Mouse (Mus musculus) lung, embryonic 14.5 days (tissue): ENCODE results near the gene Cldn10. TPM values are rescaled to one million over a fixed set of nuclear protein-coding genes. Genes with fewer than 3 reads are reported as not detected.
"Not testable (repeated sequence)": the region's sequence is repeated elsewhere in the genome, so short reads cannot be mapped to it uniquely, and the experiment has no call there.

Experiments
- ATAC-seq: fragments of 200-750 bp; cut with Nextera tagmentation; 2 replicates; pipeline ENCODE4 v1.8.0; 2017; ENCODE audit warnings: mild to moderate bottlenecking, moderate TSS enrichment, moderate library complexity; ENCODE audit not compliant: insufficient read depth
- DNase-seq: peaks from one replicate; pipeline ENCODE4 v3.0.0-alpha.2; 2015
- H3K27ac ChIP-seq: fragments of 300-500 bp; sonication (generic); 2 replicates; pipeline ENCODE4 v1.5.1; 2014; ENCODE audit warnings: low read depth, mild to moderate bottlenecking, moderate library complexity
- H3K27me3 ChIP-seq: fragments of 300-500 bp; sonication (generic); 2 replicates; pipeline ENCODE4 v1.6.1; 2014; ENCODE audit warnings: low read length, control low read depth; ENCODE audit not compliant: insufficient read depth
- H3K36me3 ChIP-seq: fragments of 300-500 bp; sonication (generic); 2 replicates; pipeline ENCODE4 v1.6.1; 2014; ENCODE audit warnings: control low read depth; ENCODE audit not compliant: insufficient read depth
- H3K4me1 ChIP-seq: fragments of 300-500 bp; sonication (generic); 2 replicates; pipeline ENCODE4 v1.6.1; 2014; ENCODE audit warnings: antibody characterized with exemption, control low read depth; ENCODE audit not compliant: insufficient read depth
- H3K4me2 ChIP-seq: fragments of 300-500 bp; sonication (generic); 2 replicates; pipeline ENCODE4 v1.6.1; 2014; ENCODE audit warnings: mild to moderate bottlenecking
- H3K4me3 ChIP-seq: fragments of 300-500 bp; sonication (generic); 2 replicates; pipeline ENCODE4 v1.5.1; 2014; ENCODE audit warnings: low read depth, low read length
- H3K9ac ChIP-seq: fragments of 300-500 bp; sonication (generic); 2 replicates; pipeline ENCODE4 v1.6.1; 2014
- H3K9me3 ChIP-seq: fragments of 300-500 bp; sonication (generic); 2 replicates; pipeline ENCODE4 v1.6.1; 2016; ENCODE audit warnings: low read depth, low read length, control low read depth
- CTCF ChIP-seq: IDR thresholded peaks from 2 replicates; pipeline ENCODE4 v1.5.1; 2016; ENCODE audit warnings: antibody characterized with exemption, low read depth
- WGBS: fragments of 180-500 bp; shearing (Covaris S2); extraction: QIAGEN DNeasy Blood & Tissue Kit; methylation state at CpG from one replicate; pipeline ENCODE4 v1.1.7; 2014; 5-methylcytosine and 5-hydroxymethylcytosine counted together
- polyA plus RNA-seq: library from polyadenylated mRNA; unstranded; fragments of >200 nt; fragmentation: Nextera tagmentation; extraction: Ambion mirVana; gene quantifications from 2 replicates; pipeline ENCODE4 v1.2.1, GENCODE M21; 2014

Gene Cldn10
- polyA plus RNA-seq, 1 experiment from 2014 or later: 46.3 TPM

DNA sequence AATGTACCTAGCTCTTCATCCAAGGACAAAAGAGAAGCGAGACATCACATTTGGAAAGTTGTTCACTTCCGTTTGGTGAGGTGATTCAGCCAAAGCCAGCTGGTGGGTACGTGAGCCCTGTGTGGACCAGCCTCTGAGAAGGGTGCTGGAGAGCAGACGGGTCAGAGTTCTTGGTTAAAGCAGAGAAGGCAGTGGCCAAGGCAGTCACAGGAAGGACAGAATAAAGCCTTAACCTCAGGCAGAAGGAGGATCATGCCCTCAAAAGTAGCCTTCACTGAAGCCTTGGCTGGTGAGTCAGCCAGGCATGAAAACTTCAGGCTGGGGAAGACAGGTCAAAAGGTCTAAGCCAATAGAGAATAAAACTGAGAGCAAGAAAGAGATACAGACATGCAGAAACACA, 22.0 kb downstream of the Cldn10 start:
- no peaks in the 10 kb centered on the region for H3K36me3 ChIP-seq
- DNase-seq: no peak
- H3K27ac ChIP-seq: no peak overlapping the region

DNA sequence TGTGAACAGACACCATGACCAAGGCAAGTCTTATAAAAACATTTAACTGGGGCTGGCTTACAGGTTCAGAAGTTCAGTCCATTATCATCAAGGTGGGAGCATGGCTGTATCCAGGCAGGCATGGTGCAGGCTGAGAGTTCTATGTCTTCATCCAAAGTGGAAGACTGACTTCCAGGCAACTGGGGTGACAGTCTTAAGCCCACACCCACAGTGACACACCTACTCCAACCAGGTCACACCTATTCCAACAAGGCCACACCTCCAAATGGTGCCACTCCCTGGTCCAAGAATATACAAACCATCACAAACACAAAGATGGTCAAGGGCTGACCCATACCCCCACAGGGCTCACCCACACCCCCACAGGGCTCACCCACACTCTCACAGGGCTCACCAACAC, 23.5 kb downstream of the Cldn10 start:
- H3K4me3 ChIP-seq, H3K9me3 ChIP-seq, H3K36me3 ChIP-seq, ATAC-seq, H3K4me2 ChIP-seq, DNase-seq, H3K27ac ChIP-seq, H3K4me1 ChIP-seq, H3K9ac ChIP-seq, H3K27me3 ChIP-seq: not testable (repeated sequence)

More for the DNA sequence above, 22.0 kb downstream of the Cldn10 start:
- Histone ChIP-seq H3K27me3 (no peaks in the 10 kb centered on the region), H3K9ac (no peak overlapping the region), H3K4me3 (no peak overlapping the region), H3K9me3 (no peaks in the 10 kb centered on the region), H3K4me1 (no peaks in the 10 kb centered on the region), H3K4me2 (no peak overlapping the region)
- ATAC-seq: no peak
- no peak for TF ChIP-seq CTCF
- 81% methylated on average over 4 of the region's 4 CpGs for WGBS

DNA sequence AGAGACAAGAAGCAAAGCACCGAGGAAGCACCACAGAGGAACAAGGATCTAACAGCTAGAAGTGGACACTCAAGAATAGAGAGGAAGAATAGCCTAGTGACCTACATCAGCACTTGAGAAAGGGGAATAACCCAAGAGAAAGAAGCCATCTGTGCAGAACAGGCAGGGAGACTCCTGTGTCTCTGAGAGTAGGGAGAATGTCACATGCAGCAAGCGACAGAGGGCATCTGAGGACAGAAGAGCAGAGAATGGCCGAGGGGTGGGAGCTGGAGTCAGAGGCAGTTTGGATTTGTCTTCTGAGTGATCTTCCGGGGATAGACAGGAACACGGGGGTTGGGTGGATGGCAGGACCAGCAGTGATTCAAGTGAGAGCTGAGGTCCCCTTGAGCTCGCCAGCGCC, 25.4 kb downstream of the Cldn10 start:
- 50% methylated on average over 7 of the region's 7 CpGs for WGBS
- ATAC-seq: no peak
- no peak for TF ChIP-seq CTCF

DNA sequence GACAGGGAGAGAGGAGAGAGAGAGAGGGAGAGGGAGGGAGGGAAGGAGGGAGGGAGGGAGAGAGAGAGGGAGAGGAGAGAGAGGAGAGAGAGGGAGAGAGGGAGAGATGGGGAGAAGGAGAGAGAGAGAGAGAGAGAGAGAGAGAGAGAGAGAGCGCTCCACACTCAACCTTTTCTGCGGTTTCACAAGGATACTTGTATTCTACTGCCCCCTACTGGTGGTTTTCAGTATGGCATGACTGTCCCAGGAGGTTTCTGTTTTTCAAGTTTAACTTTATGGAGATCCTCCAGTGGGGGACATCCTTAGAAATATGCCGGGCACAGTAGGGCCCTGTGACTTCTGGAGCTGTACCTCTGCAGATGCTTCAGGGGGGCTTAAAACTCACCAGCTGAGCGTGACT, 28.8 kb downstream of the Cldn10 start:
- Histone ChIP-seq H3K9me3 (no peaks in the 10 kb centered on the region), H3K27ac (no peak overlapping the region), H3K36me3 (no peaks in the 10 kb centered on the region), H3K4me1 (no peaks in the 10 kb centered on the region; the same call in 1 of the 2 replicates), H3K9ac (no peak overlapping the region), H3K27me3 (no peaks in the 10 kb centered on the region), H3K4me3 (no peak overlapping the region), H3K4me2 (no peak overlapping the region)
- peak; percentile 80 for TF ChIP-seq CTCF
- ATAC-seq: no peak
- peak; percentile 87 for DNase-seq
- WGBS: 20% methylated on average over 4 of the region's 4 CpGs

More for the DNA sequence above, 25.4 kb downstream of the Cldn10 start:
- no peak overlapping the region for H3K9ac ChIP-seq
- DNase-seq: no peak
- H3K4me3 ChIP-seq: no peak overlapping the region
- H3K4me2 ChIP-seq: no peak overlapping the region
- H3K4me1 ChIP-seq: no peaks in the 10 kb centered on the region
- H3K36me3 ChIP-seq: no peaks in the 10 kb centered on the region
- no peaks in the 10 kb centered on the region for H3K9me3 ChIP-seq
- no peak overlapping the region for H3K27ac ChIP-seq
- H3K27me3 ChIP-seq: no peaks in the 10 kb centered on the region

DNA sequence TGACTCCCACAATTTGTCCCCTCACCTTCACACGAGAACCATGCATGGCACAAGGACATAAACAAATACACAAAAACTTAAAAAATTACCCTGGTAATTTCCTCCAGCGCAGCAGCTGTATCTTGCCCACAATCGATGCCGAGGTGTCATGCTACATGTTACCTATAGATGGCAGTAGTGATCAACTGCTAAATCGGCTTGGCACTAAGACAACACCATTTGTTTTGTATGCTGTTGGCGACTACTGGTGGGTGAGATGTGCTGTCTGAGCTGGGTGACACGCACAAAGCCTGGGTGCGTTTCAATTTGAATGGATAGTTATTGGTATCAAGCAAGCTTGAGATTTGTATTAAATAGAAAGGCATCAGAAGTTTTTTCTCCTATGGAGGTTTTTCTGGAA, 32.4 kb downstream of the Cldn10 start:
- peak; percentile 89 for DNase-seq
- H3K27ac ChIP-seq: no peak overlapping the region
- H3K9ac ChIP-seq: no peak overlapping the region
- H3K4me1 ChIP-seq: no peaks in the 10 kb centered on the region; the same call in 1 of the 2 replicates
- TF ChIP-seq CTCF: peak; percentile 98
- H3K4me2 ChIP-seq: no peak overlapping the region
- ATAC-seq: 0 out of 2 replicates have a peak, but pooled peaks have one; percentile 10
- no peaks in the 10 kb centered on the region for H3K27me3 ChIP-seq
- no peaks in the 10 kb centered on the region for H3K9me3 ChIP-seq
- no peaks in the 10 kb centered on the region for H3K36me3 ChIP-seq
- WGBS: 10% methylated on average over 8 of the region's 8 CpGs
- H3K4me3 ChIP-seq: no peak overlapping the region

DNA sequence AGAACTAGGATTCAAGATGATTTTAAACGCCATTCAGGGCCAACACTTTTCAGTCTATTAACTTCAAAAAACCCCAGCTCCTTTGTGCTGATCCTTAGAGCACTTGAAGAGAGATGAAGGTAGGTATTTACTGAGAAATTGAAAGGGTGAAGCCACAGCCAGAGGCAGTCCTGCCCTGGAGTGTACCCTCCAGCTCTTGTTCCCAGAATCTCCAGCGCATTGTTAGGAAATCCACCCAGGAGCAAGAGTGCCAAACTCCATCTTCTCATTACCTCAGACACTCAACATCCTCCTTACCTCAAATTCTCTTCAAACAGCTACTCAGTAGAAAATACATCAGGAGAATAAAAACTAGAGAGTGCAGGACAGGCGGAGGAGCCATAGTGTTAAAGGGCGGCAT, 35.1 kb downstream of the Cldn10 start:
- no peaks in the 10 kb centered on the region for H3K27me3 ChIP-seq
- no peak for DNase-seq
- peak overlapping the region; percentile 37; the same call in 1 of the 2 replicates for H3K27ac ChIP-seq
- H3K4me3 ChIP-seq: no peak overlapping the region
- no peak for TF ChIP-seq CTCF
- WGBS: 69% methylated on average over 4 of the region's 4 CpGs
- no peaks in the 10 kb centered on the region; the same call in 1 of the 2 replicates for H3K4me1 ChIP-seq
- no peak overlapping the region for H3K4me2 ChIP-seq
- no peaks in the 10 kb centered on the region for H3K36me3 ChIP-seq
- H3K9me3 ChIP-seq: no peaks in the 10 kb centered on the region
- H3K9ac ChIP-seq: no peak overlapping the region
- ATAC-seq: no peak

DNA sequence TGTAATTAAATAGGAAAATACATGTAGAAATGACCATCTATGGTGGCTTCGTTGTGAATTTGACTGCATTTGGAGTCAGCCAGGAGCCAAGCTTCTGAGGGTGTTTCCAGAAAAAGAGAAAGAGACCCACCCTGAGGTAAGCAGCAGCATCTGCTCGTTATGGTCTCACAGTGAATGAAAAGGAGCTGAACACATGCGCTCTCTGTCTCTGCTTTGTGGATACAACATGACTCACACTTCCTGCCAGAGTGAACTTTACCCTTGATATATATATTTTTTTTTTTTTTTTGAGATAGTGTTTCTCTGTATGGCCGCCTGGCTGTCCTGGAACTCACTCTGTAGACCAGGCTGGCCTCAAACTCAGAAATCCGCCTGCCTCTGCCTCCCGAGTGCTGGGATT, 35.6 kb downstream of the Cldn10 start:
- no peaks in the 10 kb centered on the region for H3K36me3 ChIP-seq
- H3K9me3 ChIP-seq: no peaks in the 10 kb centered on the region
- no peak overlapping the region for H3K4me2 ChIP-seq
- no peak overlapping the region for H3K9ac ChIP-seq
- no peak for DNase-seq
- no peak for ATAC-seq
- no peak overlapping the region for H3K27ac ChIP-seq
- no peaks in the 10 kb centered on the region for H3K27me3 ChIP-seq
- no peak for TF ChIP-seq CTCF
- no peak overlapping the region for H3K4me3 ChIP-seq
- no peaks in the 10 kb centered on the region; the same call in 1 of the 2 replicates for H3K4me1 ChIP-seq
- 70% methylated on average over 6 of the region's 6 CpGs for WGBS

DNA sequence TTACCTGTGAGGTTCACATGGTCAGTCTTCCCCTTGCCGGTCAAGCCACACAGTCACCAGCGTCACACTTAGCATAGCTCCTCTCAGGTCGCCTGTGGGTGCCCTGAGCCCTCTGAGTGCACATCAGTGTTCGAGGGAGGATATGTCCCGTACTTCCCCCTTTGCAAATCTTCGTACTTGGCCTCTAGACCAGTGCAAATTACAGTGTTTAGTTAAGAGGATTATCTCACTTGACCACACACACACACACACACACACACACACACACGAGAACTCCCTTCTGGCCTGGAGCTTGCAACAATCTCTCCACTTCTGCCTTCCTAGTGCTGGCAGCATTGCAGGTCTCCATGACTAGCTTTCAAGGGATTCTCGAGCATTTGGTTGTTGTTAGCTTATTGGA, 38.6 kb downstream of the Cldn10 start:
- 65% methylated on average over 8 of the region's 8 CpGs for WGBS
- no peak for ATAC-seq

More for the DNA sequence above, 38.6 kb downstream of the Cldn10 start:
- Histone ChIP-seq H3K27me3 (no peaks in the 10 kb centered on the region), H3K4me3 (no peak overlapping the region), H3K36me3 (no peaks in the 10 kb centered on the region), H3K4me2 (no peak overlapping the region), H3K9ac (no peak overlapping the region), H3K4me1 (no peaks in the 10 kb centered on the region; the same call in 1 of the 2 replicates), H3K27ac (no peak overlapping the region), H3K9me3 (no peaks in the 10 kb centered on the region)
- TF ChIP-seq CTCF: no peak
- DNase-seq: no peak
